Mouse (Mus musculus) MEL (cell line): Measurements from ENCODE around the gene Slco4a1. TPM values are rescaled to one million over a fixed set of nuclear protein-coding genes. Genes with fewer than 3 reads are reported as not detected.
A peak's percentile ranks its signal among the peaks of the same experiment; 100 is the strongest.

Source experiments
- DNase-seq: peaks from one replicate; pipeline ENCODE4 v3.0.0; 2011; ENCODE audit warnings: low read depth, low spot score
- H3K27ac ChIP-seq: 2 replicates; pipeline ENCODE4 v1.5.1; 2012; ENCODE audit warnings: low read depth, mild to moderate bottlenecking, control low read depth, low read length, moderate library complexity; ENCODE audit not compliant: control insufficient read depth
- H3K27me3 ChIP-seq, 2 experiments: fragments of 150-350 bp in 1 of 2; sonication (generic) in 1 of 2; 2 replicates each; pipeline ENCODE4 v1.6.1; 2012; ENCODE audit warnings: low read length in 2 of 2, mild to moderate bottlenecking in 2 of 2, improper control_type of control experiment in 1 of 2, moderate library complexity in 1 of 2; ENCODE audit not compliant: insufficient read depth in 2 of 2, control insufficient read depth in 1 of 2
- H3K36me3 ChIP-seq, 2 experiments: 2 replicates each; pipeline ENCODE4 v1.6.1; 2012 to 2014; ENCODE audit warnings: low read length in 2 of 2, improper control_type of control experiment in 1 of 2, inconsistent platforms in 1 of 2, mild to moderate bottlenecking in 1 of 2; ENCODE audit not compliant: insufficient read depth in 2 of 2, control insufficient read depth in 1 of 2
- H3K4me1 ChIP-seq, 2 experiments: fragments of 150-350 bp in 1 of 2; sonication (generic) in 1 of 2; 2 replicates each; pipeline ENCODE4 v1.6.1; 2012; ENCODE audit warnings: low read length in 2 of 2, improper control_type of control experiment in 1 of 2, mild to moderate bottlenecking in 1 of 2; ENCODE audit not compliant: insufficient read depth in 2 of 2, control insufficient read depth in 1 of 2
- H3K4me3 ChIP-seq, 2 experiments: fragments of 150-350 bp in 1 of 2; sonication (generic) in 1 of 2; 2 replicates each; pipeline ENCODE4 v1.5.1; 2012; ENCODE audit warnings: low read depth in 2 of 2, low read length in 2 of 2, mild to moderate bottlenecking in 2 of 2, moderate library complexity in 2 of 2, control low read depth in 1 of 2, improper control_type of control experiment in 1 of 2; ENCODE audit not compliant: control insufficient read depth in 1 of 2, insufficient read depth in 1 of 2
- H3K79me2 ChIP-seq: 2 replicates; pipeline ENCODE4 v1.6.1; 2012; ENCODE audit warnings: mild to moderate bottlenecking, low read length, moderate library complexity; ENCODE audit not compliant: control insufficient read depth, poor library complexity, insufficient read depth
- H3K9ac ChIP-seq: 2 replicates; pipeline ENCODE4 v1.6.1; 2012; ENCODE audit warnings: low read depth, mild to moderate bottlenecking, control low read depth, low read length, moderate library complexity; ENCODE audit not compliant: control insufficient read depth, poor library complexity, severe bottlenecking
- H3K9me3 ChIP-seq: fragments of 150-350 bp; sonication (generic); replicated peaks from 2 replicates; pipeline ENCODE4 v1.6.1; 2012; ENCODE audit warnings: mild to moderate bottlenecking, low read length, improper control_type of control experiment, moderate library complexity; ENCODE audit not compliant: insufficient read depth
- BHLHE40 ChIP-seq: IDR thresholded peaks from 2 replicates; pipeline ENCODE4 v1.6.1; 2012; ENCODE audit warnings: low read depth, mild to moderate bottlenecking, inconsistent platforms, low read length, improper control_type of control experiment, borderline replicate concordance
- CHD2 ChIP-seq: IDR thresholded peaks from 2 replicates; pipeline ENCODE4 v1.6.1; 2011; ENCODE audit warnings: low read length, improper control_type of control experiment
- CTCF ChIP-seq, 3 experiments: IDR thresholded peaks in 2 of 3; conservative IDR thresholded peaks in 1 of 3; 2 replicates each; pipeline ENCODE4 v1.5.1; 2011 to 2012; ENCODE audit warnings: low read length in 3 of 3, low read depth in 2 of 3, mild to moderate bottlenecking in 2 of 3, improper control_type of control experiment in 1 of 3, inconsistent platforms in 1 of 3, mixed read lengths in 1 of 3, moderate library complexity in 1 of 3; ENCODE audit not compliant: control insufficient read depth in 1 of 3, insufficient read depth in 1 of 3, poor library complexity in 1 of 3, severe bottlenecking in 1 of 3
- ELF1 ChIP-seq: IDR thresholded peaks from 2 replicates; pipeline ENCODE4 v1.6.1; 2014; ENCODE audit warnings: low read depth, mild to moderate bottlenecking, inconsistent platforms, low read length, improper control_type of control experiment, moderate library complexity
- EP300 ChIP-seq, 2 experiments: IDR thresholded peaks; 2 replicates each; pipeline ENCODE4 v1.6.1; 2011; ENCODE audit warnings: improper control_type of control experiment in 2 of 2, low read length in 2 of 2, low read depth in 1 of 2, mild to moderate bottlenecking in 1 of 2
- HCFC1 ChIP-seq: IDR thresholded peaks from 2 replicates; pipeline ENCODE4 v1.6.1; 2012; ENCODE audit warnings: low read depth, mild to moderate bottlenecking, inconsistent platforms, low read length, improper control_type of control experiment, moderate library complexity
- JUND ChIP-seq: IDR thresholded peaks from 2 replicates; pipeline ENCODE4 v1.6.1; 2011; ENCODE audit warnings: low read depth, mild to moderate bottlenecking, improper control_type of control experiment, low read length
- MAX ChIP-seq: IDR thresholded peaks from 2 replicates; pipeline ENCODE4 v1.6.1; 2011; ENCODE audit warnings: low read length, improper control_type of control experiment
- MAZ ChIP-seq: IDR thresholded peaks from 2 replicates; pipeline ENCODE4 v1.6.1; 2012; ENCODE audit warnings: low read depth, mild to moderate bottlenecking, inconsistent platforms, low read length, improper control_type of control experiment
- MYB ChIP-seq: IDR thresholded peaks from 2 replicates; pipeline ENCODE4 v1.6.1; 2011; ENCODE audit warnings: mild to moderate bottlenecking, low read depth, low read length, improper control_type of control experiment
- MYC ChIP-seq: IDR thresholded peaks from 2 replicates; pipeline ENCODE4 v1.6.1; 2011; ENCODE audit warnings: low read depth, mild to moderate bottlenecking, low read length, improper control_type of control experiment, moderate library complexity
- NELFE ChIP-seq: IDR thresholded peaks from 2 replicates; pipeline ENCODE4 v1.6.1; 2011; ENCODE audit warnings: low read depth, low read length, improper control_type of control experiment
- POLR2AphosphoS2 ChIP-seq: IDR thresholded peaks from 2 replicates; pipeline ENCODE4 v1.6.1; 2011; ENCODE audit warnings: low read length, improper control_type of control experiment
- RAD21 ChIP-seq: IDR thresholded peaks from 2 replicates; pipeline ENCODE4 v1.6.1; 2011; ENCODE audit warnings: mild to moderate bottlenecking, low read depth, low read length, improper control_type of control experiment
- SMC3 ChIP-seq: IDR thresholded peaks from 2 replicates; pipeline ENCODE4 v1.6.1; 2011; ENCODE audit warnings: low read depth, low read length, improper control_type of control experiment
- TCF12 ChIP-seq: IDR thresholded peaks from 2 replicates; pipeline ENCODE4 v1.6.1; 2014; ENCODE audit warnings: low read depth, mild to moderate bottlenecking, inconsistent platforms, low read length, improper control_type of control experiment, moderate library complexity
- UBTF ChIP-seq: IDR thresholded peaks from 2 replicates; pipeline ENCODE4 v1.6.1; 2012; ENCODE audit warnings: low read depth, mild to moderate bottlenecking, inconsistent platforms, low read length, improper control_type of control experiment, moderate library complexity, borderline replicate concordance; ENCODE audit not compliant: insufficient read depth
- ZC3H11A ChIP-seq: IDR thresholded peaks from 2 replicates; pipeline ENCODE4 v1.6.1; 2012; ENCODE audit warnings: low read depth, mild to moderate bottlenecking, inconsistent platforms, low read length, improper control_type of control experiment
- ZKSCAN1 ChIP-seq: IDR thresholded peaks from 2 replicates; pipeline ENCODE4 v1.6.1; 2012; ENCODE audit warnings: low read depth, mild to moderate bottlenecking, inconsistent platforms, low read length, improper control_type of control experiment, moderate library complexity
- ZMIZ1 ChIP-seq: IDR thresholded peaks from 2 replicates; pipeline ENCODE4 v1.6.1; 2012; ENCODE audit warnings: low read depth, mild to moderate bottlenecking, inconsistent platforms, low read length, improper control_type of control experiment, moderate library complexity
- ZNF384 ChIP-seq: IDR thresholded peaks from 2 replicates; pipeline ENCODE4 v1.6.1; 2012; ENCODE audit warnings: low read depth, mild to moderate bottlenecking, inconsistent platforms, low read length, improper control_type of control experiment
- polyA plus RNA-seq, 2 experiments: library from polyadenylated mRNA; stranded (reverse) in 1 of 2; unstranded in 1 of 2; fragments of >175 nt in 1 of 2; fragments of >200 nt in 1 of 2; gene quantifications; 2 replicates each; pipeline versions ENCODE4 v1.2.1 to v1.2.4; 2012; ENCODE audit warnings: low replicate concordance in 2 of 2, low read depth in 1 of 2; ENCODE audit not compliant: insufficient read length in 2 of 2, insufficient read depth in 1 of 2, missing spikeins in 1 of 2
- total RNA-seq: library from RNA; depleted of rRNA; stranded (reverse); fragments of 300-350 nt; gene quantifications from 2 replicates; pipeline ENCODE4 v1.2.3, GENCODE M21; 2012

The Slco4a1 gene
- total and polyA plus RNA-seq, 3 experiments, result not detected

DNA sequence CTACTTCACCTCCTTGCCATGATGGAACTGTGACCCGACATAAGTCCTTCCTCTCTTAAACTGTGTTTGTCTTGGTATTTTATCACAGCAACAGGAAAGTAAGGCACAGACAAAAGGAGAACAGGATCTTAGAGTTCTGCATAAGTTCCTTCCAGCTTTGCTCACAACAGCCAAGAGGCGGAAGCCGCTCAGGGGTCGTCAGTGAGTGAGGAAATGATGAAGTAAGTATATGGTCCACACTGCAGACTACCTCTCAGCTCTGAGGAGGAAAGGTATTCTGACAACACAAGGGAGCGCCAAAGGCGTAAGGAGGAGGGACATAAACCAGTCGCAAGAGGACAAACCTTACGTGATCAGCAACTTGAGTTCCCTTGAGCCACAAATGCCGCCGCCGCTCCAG is 25.4 kb upstream of the Slco4a1 start:
- TF ChIP-seq HCFC1 (no peak), MYC (no peak), SMC3 (no peak), POLR2AphosphoS2 (no peak), ZMIZ1 (no peak), JUND (no peak), UBTF (no peak), ZC3H11A (no peak), BHLHE40 (no peak), NELFE (no peak), ZNF384 (no peak), ZKSCAN1 (no peak), ELF1 (no peak), EP300 (IDR thresholded peaks at IDR 0.05; ENCODE audit: low read depth in 1 of 2, low read length in 2 of 2) (no peak), MAZ (no peak), TCF12 (no peak), CHD2 (no peak), MAX (no peak)
- Histone ChIP-seq H3K79me2 (no peaks in the 10 kb centered on the region), H3K4me3 (no peak overlapping the region), H3K27me3 (peaks cover 3 to 10% of the 10 kb centered on the region in 2 experiments; a peak in 3 of 4 replicates), H3K27ac (no peak overlapping the region), H3K4me1 (no peaks in the 10 kb centered on the region), H3K36me3 (no peaks in the 10 kb centered on the region), H3K9me3 (no peaks in the 10 kb centered on the region), H3K9ac (no peak overlapping the region)
- no peak for DNase-seq

DNA sequence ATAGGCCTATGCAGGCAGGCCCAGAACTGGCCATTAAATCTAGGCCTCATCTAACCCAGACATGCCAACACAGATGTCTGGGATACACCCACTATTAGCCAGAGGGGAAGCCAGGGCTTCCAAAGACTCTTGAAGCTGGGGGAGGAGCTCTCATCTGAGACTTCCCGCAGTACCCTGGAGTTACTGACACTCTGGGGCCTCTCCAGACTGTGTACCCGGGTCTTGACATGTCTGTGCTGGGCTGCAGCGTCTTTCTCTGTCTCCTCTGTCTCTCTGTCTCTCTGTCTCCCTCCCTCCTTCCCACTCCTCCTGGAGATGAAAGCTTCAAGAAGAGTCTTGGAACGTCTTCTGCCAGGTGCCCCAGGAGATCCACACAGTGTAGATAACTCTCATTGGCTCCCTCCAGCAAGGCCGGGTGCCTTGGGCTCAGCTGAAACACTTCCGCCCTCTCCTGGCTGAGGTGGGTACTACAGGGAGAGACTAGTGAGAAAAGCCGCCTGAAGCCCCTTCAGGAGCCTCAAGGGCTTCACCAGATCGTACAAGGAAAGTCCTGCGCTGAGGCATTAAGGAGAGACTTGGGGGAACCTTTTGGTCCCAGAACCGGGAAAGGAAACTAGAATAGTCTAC is 23.9 kb upstream of the Slco4a1 start:
- H3K79me2 ChIP-seq, result no peaks in the 10 kb centered on the region
- DNase-seq, result peak; percentile 72
- TF ChIP-seq SMC3 (peak; percentile 71), CTCF (IDR thresholded peaks at IDR 0.05 in 2 of 3, conservative IDR thresholded peaks at IDR 0.05 in 1 of 3; ENCODE audit: control insufficient read depth in 1 of 3, insufficient read depth in 1 of 3, low read depth in 2 of 3, low read length in 3 of 3, poor library complexity in 1 of 3, severe bottlenecking in 1 of 3) (peak; percentile 82 to 83 (median 83)), MYB (no peak), RAD21 (peak; percentile 70)
- TF ChIP-seq, all 39 proteins: peak for 3
- peaks cover 0 to 7% of the 10 kb centered on the region in 2 experiments; a peak in 1 of 4 replicates for H3K27me3 ChIP-seq
- H3K9ac ChIP-seq, result no peak overlapping the region
- no peaks in the 10 kb centered on the region for H3K4me1 ChIP-seq
- H3K9me3 ChIP-seq, result no peaks in the 10 kb centered on the region
- H3K36me3 ChIP-seq, result no peaks in the 10 kb centered on the region
- no peak overlapping the region for H3K4me3 ChIP-seq
- H3K27ac ChIP-seq, result no peak overlapping the region
